Mouse (Mus musculus) megakaryocyte, embryonic 14.5 days (primary cell): ENCODE results near the gene Nxnl1. TPM values are rescaled to one million over a fixed set of nuclear protein-coding genes. Genes with fewer than 3 reads are reported as not detected.
"Not testable (repeated sequence)": the region's sequence is repeated elsewhere in the genome, so short reads cannot be mapped to it uniquely, and the experiment has no call there.

Experiments
- H3K27me3 ChIP-seq: replicated peaks from 2 replicates; pipeline ENCODE3; 2012; ENCODE audit warnings: inconsistent platforms
- H3K36me3 ChIP-seq: replicated peaks from 2 replicates; pipeline ENCODE3; 2012; ENCODE audit warnings: low read length, inconsistent platforms, mixed read lengths
- H3K4me1 ChIP-seq: 2 replicates; pipeline ENCODE4 v1.6.1; 2012; ENCODE audit warnings: inconsistent platforms
- H3K4me3 ChIP-seq: replicated peaks from 2 replicates; pipeline ENCODE3; 2012; ENCODE audit warnings: moderate library complexity, mild to moderate bottlenecking, inconsistent platforms
- H3K9me3 ChIP-seq: 2 replicates; pipeline ENCODE4 v1.6.1; 2012; ENCODE audit warnings: inconsistent platforms
- FLI1 ChIP-seq: IDR thresholded peaks from 2 replicates; pipeline ENCODE4 v1.6.1; 2012; ENCODE audit warnings: low read length, inconsistent platforms, mixed read lengths
- GATA1 ChIP-seq: IDR thresholded peaks from 3 replicates; pipeline ENCODE4 v1.6.1; 2012; ENCODE audit warnings: mixed read lengths, low read length, inconsistent platforms, borderline replicate concordance
- polyA plus RNA-seq: library from polyadenylated mRNA; stranded (reverse); fragments of >175 nt; gene quantifications from 2 replicates; pipeline ENCODE4 v1.2.3, GENCODE M21; 2012; ENCODE audit warnings: low replicate concordance; ENCODE audit not compliant: insufficient read depth

The Nxnl1 gene
- polyA plus RNA-seq, 1 experiment: not detected

DNA sequence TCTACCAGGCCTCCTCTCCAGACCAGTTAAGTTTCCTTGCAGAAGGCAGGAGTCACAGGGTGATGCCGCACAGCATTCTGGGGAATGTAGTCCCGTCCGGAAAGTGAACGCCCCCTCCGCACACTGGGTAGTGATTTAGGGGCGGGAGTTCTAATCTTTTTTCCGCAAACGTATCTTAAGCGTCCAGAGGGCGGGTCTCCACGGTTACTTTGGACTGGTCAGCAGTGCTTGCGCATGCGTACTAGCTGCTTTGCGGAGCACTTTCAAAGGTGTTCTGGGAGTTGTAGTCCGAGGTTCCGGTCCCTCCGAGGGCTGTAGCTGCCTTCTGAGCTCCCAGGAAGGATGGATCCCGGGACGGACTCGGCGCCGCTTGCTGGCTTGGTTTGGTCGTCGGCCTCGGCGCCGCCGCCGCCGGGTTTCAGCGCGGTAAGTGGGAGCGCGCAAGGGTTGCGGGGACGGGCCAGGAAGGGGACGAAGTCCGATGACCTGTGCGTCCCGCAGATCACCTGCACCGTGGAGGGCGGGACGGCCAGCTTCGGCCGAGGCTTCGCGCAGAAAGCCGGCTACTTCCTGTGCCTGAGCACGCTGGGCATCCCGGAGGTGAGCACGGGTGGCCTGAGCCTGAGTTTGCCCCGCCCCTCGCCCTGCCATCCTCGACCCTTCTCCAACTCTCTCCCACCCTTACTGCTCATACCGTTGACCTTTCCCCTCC is 23.6 kb downstream of the Nxnl1 start, which contains the start of gene Mvb12a:
Gene Mvb12a, plus strand, starts transcription at position 291 of the 712 bp plus-strand sequence.
- 0 out of 3 replicates have a peak, but pooled peaks have one; percentile 11 for TF ChIP-seq GATA1
- no peak for TF ChIP-seq FLI1
- peaks cover 34% of the 10 kb centered on the region for H3K36me3 ChIP-seq
- no peaks in the 10 kb centered on the region for H3K9me3 ChIP-seq
- H3K4me1 ChIP-seq: peaks cover 38% of the 10 kb centered on the region
- peak within 1 kb of the TSS; percentile 99 for H3K4me3 ChIP-seq
- no peaks in the 10 kb centered on the region for H3K27me3 ChIP-seq

DNA sequence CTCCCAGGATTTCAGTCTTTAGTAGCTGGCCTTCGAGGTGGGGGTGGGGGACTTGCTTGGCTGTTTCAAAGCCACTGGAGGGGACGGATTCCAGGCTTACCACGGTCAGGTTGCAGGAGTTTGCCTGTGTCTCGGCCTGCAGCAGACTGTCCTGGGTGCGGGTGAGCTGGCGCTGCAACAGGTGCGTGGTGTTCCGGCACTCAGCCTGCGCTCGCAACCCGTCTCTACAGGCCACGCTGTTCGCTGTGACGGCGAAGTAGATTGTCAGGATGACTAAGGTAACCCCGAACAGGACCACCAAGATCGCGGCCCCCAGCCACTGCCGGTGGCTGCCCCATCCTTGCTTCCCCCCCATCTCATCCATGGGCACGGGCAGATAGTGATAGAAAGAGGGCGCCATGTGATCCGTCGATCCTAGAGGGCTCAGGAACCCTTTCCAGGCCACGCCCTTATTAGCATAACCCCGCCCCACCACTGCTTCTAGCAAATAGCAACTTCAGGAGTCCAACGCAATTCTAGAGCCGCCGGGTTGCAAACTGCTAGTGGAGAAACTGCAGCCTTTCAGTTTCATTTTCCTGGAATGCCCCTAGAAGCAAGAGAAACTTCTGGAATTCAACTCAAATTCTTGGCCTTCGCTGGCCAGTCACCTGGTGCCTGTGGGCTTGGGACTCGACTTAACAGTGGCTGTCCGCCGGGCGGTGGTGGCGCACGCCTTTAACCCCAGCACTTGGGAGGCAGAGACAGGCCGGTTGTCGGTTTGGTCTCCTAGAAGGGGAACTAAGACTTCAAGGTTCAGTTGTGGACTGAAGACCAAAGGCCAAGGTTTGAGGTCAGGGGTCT is 29.2 kb downstream of the Nxnl1 start, which contains the start of gene Bst2:
Gene Bst2, minus strand, starts transcription at position 429 of the 840 bp plus-strand sequence.
- H3K4me3 ChIP-seq: peak within 1 kb of the TSS; percentile 92
- no peaks in the 10 kb centered on the region for H3K27me3 ChIP-seq
- peaks cover 62% of the 10 kb centered on the region for H3K4me1 ChIP-seq
- peaks cover 12% of the 10 kb centered on the region for H3K36me3 ChIP-seq
- no peak for TF ChIP-seq FLI1
- no peak for TF ChIP-seq GATA1
- H3K9me3 ChIP-seq: no peaks in the 10 kb centered on the region

DNA sequence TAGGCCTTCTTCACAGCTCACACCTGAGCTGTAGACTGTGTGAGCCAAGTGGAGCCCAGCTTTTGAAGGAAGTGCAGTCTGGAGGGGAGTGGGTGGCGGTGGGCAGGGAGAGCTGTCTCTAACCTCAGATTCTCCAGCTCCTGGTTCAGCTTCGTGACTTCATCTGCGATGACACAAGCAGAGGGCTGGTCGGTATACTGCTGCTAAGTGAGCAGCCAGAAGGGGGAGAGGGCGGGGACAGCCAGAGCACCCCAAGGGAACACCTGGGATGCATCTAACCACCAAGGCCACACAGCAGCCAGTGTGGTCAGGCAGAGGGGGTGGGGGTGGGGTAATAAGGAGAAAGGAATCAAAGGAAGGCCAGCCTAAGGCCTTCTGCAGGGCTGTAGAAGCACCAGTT is 30.7 kb downstream of the Nxnl1 start:
- Histone ChIP-seq H3K4me1 (peaks cover 60% of the 10 kb centered on the region), H3K27me3 (no peaks in the 10 kb centered on the region), H3K4me3 (peak overlapping the region; percentile 92), H3K9me3 (no peaks in the 10 kb centered on the region), H3K36me3 (peaks cover 12% of the 10 kb centered on the region)
- TF ChIP-seq FLI1: no peak
- no peak for TF ChIP-seq GATA1

DNA sequence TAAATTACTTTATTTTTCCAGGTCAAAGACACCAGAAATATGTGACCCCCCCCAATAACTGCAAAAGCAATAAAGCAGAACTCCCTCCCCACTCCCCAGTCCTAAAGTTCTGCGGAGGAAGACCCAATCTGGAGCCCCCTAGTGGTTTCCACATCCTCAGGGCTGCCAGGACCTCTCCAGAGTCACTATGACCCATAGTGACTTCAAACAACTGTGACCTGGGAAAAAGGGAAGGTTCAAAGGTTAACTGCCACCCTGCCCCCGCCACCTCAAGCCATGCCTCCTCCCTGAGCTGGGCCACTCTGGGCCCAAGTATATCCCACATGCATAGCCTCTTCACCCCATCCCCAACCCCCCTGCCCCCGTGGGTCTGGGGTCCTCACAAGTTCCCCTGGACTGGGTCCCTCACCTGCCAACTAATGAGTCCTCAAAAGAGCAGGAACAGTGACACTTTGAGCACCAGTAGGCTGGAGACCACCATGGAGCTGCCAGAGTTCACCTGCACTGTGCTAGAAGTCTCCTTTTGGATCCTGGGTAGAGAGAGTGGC is 32.1 kb downstream of the Nxnl1 start:
- Histone ChIP-seq H3K27me3 (no peaks in the 10 kb centered on the region), H3K4me1 (peaks cover 71% of the 10 kb centered on the region), H3K36me3 (peaks cover 12% of the 10 kb centered on the region), H3K4me3 (no peak overlapping the region), H3K9me3 (no peaks in the 10 kb centered on the region)
- TF ChIP-seq FLI1 (no peak), GATA1 (no peak)

DNA sequence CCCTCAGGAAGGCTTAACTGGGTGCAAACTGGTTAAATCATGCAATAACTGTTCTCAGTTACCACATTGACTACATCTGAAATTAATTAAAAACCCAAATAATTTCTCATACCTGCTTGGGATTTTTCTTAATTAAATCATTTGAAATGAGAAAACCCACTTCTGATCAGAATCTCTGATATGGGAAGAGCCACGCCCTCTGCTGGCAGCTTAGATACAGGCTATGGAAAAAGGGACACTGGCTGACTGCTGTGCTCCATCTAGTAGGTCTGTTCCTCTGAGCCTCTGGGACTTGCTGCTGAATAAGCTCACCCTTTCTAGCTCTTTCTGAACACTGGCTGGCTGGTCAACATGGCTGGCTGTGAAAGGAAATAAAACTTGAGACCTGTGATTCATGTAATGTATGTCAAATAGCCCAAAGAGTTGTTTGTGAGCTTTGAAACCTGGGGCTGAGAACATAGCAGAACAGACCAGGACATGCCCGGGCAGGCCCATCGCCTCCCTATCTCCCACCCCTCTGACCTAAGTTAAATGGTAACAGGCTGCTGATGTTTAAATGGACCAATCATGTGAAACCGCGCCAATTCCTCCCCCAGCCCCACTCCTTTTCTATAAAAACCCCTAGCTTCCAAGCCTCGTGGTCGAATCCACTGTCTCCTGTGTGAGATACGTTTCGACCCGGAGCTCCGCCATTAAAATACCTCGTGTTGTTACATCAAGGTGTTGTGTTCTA is 35.5 kb downstream of the Nxnl1 start:
- H3K4me3 ChIP-seq, H3K9me3 ChIP-seq, H3K27me3 ChIP-seq: not testable (repeated sequence)
- peaks cover 70% of the 10 kb centered on the region for H3K4me1 ChIP-seq
- H3K36me3 ChIP-seq: peaks cover 12% of the 10 kb centered on the region

DNA sequence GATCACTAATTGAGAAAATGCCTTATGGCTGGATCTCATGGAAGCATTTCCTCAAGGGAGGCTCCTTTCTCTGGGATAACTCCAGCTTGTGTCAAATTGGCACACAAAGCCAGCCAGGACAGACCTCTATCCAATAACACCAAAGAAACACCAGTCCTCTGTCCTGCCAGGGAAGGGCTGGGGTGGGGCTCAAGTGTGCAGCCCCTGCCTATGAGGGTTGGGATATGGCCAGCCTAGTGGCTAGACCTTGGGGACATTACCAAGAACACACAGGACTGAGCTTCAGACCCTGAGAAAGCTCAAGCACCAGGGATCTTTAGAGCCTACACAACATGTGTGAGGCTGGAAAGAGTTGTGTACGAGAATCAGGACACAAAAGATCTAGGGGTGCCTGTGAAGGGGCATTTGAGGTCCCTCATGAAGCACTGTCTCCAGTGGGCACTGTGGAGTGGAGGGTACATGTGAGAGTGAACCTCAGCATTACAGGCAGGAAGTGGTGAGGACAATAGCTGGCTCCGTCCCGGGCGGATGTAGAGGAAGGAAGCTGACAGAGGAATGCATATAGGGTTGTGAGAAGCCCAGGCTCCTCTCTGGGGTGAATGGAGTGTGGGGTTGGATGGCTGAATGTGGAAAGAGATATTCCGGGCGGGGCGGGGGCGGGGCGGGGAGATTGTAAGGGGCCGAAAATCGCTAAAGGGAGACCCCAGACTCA is 37.9 kb downstream of the Nxnl1 start:
- H3K4me3 ChIP-seq: peak overlapping the region; percentile 78
- no peaks in the 10 kb centered on the region for H3K9me3 ChIP-seq
- H3K27me3 ChIP-seq: peaks cover 9% of the 10 kb centered on the region
- TF ChIP-seq FLI1 (no peak), GATA1 (no peak)
- no peaks in the 10 kb centered on the region for H3K36me3 ChIP-seq
- H3K4me1 ChIP-seq: peaks cover 65% of the 10 kb centered on the region

DNA sequence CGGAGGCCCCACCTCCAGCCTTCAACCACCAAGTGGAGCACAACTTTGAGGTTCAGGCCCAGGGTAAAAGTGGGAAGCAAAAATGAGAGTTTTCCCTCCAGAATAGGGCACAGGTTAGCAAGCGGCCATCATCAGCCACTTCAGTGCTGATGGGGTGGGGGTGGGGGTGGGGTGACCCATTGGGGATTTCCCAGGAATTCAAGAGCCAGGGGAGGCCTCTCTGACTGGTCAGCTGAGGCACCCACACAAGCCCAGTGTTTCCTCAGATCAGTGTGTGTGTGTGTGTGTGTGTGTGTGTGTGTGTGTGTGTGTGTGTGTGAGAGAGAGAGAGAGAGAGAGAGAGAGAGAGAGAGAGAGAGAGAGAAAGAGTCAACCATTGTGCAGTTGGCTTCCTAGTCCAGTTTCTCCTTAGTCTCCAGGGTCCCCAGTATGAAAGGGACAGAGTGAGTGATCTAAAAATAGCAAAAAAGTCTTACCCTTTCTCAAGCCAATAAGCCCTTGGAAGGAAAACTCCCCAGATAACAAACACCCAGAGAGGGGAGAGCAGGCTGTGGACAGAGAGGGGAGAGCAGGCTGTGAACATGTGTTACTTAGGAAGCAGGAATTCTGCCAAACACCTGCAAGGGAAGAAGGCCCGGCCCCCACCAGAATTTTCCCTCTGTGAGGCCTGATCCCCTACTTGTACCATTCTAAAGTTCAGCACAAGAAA is 39.1 kb downstream of the Nxnl1 start:
- peak overlapping the region; percentile 43 for H3K4me3 ChIP-seq
- H3K9me3 ChIP-seq: no peaks in the 10 kb centered on the region
- no peaks in the 10 kb centered on the region for H3K36me3 ChIP-seq
- TF ChIP-seq FLI1 (no peak), GATA1 (no peak)
- peaks cover 14% of the 10 kb centered on the region for H3K27me3 ChIP-seq
- peaks cover 61% of the 10 kb centered on the region for H3K4me1 ChIP-seq

DNA sequence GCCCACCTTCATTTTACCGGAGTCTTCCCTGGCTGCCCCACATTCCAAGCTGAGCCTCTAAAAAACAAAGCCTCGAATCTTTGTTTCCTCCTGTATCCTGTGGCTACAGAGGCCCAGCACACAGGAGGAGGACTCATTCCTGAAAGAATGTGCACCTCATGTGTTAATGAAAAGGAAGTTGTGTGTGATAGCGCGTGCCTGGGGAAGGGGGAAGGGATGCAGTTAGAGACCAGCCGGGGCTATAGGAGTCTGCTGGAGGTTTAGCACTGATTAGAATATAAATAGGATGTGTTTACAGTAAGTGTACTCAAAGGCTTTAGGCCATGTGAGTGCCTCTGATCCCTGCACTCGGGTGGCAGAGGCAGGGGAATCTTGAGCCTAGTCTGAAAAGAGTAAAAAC is 40.1 kb downstream of the Nxnl1 start:
- Histone ChIP-seq H3K9me3 (no peaks in the 10 kb centered on the region), H3K27me3 (peaks cover 14% of the 10 kb centered on the region), H3K36me3 (no peaks in the 10 kb centered on the region), H3K4me1 (peaks cover 72% of the 10 kb centered on the region), H3K4me3 (no peak overlapping the region)
- TF ChIP-seq FLI1 (no peak), GATA1 (no peak)
